Mouse (Mus musculus) forebrain, embryonic 10.5 days (tissue): ENCODE data around the gene Npm1. TPM values are rescaled to one million over a fixed set of nuclear protein-coding genes. Genes with fewer than 3 reads are reported as not detected.

ENCODE experiments used
- DNase-seq: peaks from one replicate; pipeline ENCODE4 v3.0.0-alpha.2; 2017; ENCODE audit warnings: low spot score; ENCODE audit errors: extremely low spot score
- H3K27ac ChIP-seq: fragments of 300-500 bp; sonication (generic); 2 replicates; pipeline ENCODE4 v1.5.1; 2016; ENCODE audit warnings: mild to moderate bottlenecking
- H3K27me3 ChIP-seq: fragments of 300-500 bp; sonication (generic); 2 replicates; pipeline ENCODE4 v1.6.1; 2016; ENCODE audit warnings: mild to moderate bottlenecking; ENCODE audit not compliant: poor library complexity, severe bottlenecking
- H3K36me3 ChIP-seq: fragments of 300-500 bp; sonication (generic); replicated peaks from 2 replicates; pipeline ENCODE4 v1.6.1; 2016; ENCODE audit warnings: mild to moderate bottlenecking, moderate library complexity
- H3K4me1 ChIP-seq: fragments of 300-500 bp; sonication (generic); 2 replicates; pipeline ENCODE4 v1.6.1; 2016
- H3K4me3 ChIP-seq: fragments of 300-500 bp; sonication (generic); 2 replicates; pipeline ENCODE4 v1.5.1; 2016; ENCODE audit warnings: mild to moderate bottlenecking, moderate library complexity
- H3K9me3 ChIP-seq: fragments of 300-500 bp; sonication (generic); 2 replicates; pipeline ENCODE4 v1.6.1; 2016; ENCODE audit warnings: mild to moderate bottlenecking, moderate library complexity
- WGBS: fragments of 180-500 bp; shearing (Covaris S2); methylation state at CpG from one replicate; pipeline ENCODE4 v1.1.7; 2016; 5-methylcytosine and 5-hydroxymethylcytosine counted together
- polyA plus RNA-seq: library from polyadenylated mRNA; unstranded; fragments of >200 nt; fragmentation: Nextera tagmentation; extraction: Ambion mirVana; gene quantifications from 2 replicates; pipeline ENCODE4 v1.2.1, GENCODE M21; 2016

Npm1 gene
- polyA plus RNA-seq = 1,478 and 1,686 TPM in 2 replicates

DNA sequence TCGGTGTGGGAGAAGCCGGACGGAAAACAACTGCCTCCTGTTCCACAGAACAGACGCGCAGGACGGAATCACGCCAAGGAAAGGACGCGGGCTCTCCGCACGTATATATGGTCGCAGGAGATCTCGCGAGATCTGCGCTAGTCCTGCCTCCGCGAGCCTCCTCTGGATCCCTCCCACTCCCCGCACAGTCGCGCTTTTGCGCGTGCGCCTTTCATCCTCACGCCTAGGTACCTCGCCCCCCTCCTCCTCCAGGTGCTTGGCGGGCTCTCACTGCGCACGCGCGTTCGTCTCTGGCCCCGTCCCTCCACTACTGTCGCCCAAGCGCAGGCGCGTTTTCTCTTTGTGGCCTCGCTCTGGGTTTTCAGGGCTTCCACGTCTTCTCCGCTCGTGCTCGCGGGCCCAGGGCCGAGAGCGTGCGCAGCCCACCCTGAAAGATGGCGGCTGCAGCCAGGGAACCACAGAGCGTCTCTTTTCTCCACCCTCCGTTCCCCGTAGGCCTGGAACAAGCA lies at the start of gene Npm1:
TSS of gene Npm1 (minus strand) at position 209 of the 509 bp plus-strand sequence.
- 3% methylated on average over 49 of the region's 49 CpGs for WGBS
- DNase-seq = peak; percentile 99
- Histone ChIP-seq H3K9me3 (no peaks in the 10 kb centered on the region), H3K27me3 (no peaks in the 10 kb centered on the region), H3K36me3 (peaks cover 39% of the 10 kb centered on the region), H3K27ac (peak within 1 kb of the TSS; percentile 98), H3K4me3 (peak within 1 kb of the TSS; percentile 97), H3K4me1 (peaks cover 38% of the 10 kb centered on the region)

DNA sequence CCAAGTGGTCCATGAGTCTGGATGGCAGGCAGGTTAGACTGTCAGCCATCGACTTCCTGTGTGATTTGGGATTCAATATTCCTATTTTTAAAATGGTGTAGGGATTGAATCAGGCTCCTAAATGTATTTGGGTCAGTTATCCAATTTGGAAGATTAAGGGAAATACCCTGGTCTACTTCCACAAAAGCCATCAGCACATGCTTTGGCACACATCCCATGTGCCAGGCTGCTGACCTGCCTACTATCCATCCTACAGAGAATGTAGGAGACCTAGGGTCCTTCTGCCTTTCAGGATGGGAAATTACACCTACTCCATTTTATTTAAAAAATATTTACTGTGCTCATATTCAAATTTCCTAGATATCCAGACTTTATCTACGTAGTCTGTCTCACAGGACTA lies 44.4 kb upstream of the Npm1 start:
- Histone ChIP-seq H3K4me1 (peaks cover 35% of the 10 kb centered on the region), H3K27me3 (peaks cover 67% of the 10 kb centered on the region), H3K4me3 (no peak overlapping the region), H3K36me3 (no peaks in the 10 kb centered on the region), H3K27ac (no peak overlapping the region), H3K9me3 (no peaks in the 10 kb centered on the region)
- WGBS = 84% methylated on average over 2 of the region's 2 CpGs
- DNase-seq = no peak

DNA sequence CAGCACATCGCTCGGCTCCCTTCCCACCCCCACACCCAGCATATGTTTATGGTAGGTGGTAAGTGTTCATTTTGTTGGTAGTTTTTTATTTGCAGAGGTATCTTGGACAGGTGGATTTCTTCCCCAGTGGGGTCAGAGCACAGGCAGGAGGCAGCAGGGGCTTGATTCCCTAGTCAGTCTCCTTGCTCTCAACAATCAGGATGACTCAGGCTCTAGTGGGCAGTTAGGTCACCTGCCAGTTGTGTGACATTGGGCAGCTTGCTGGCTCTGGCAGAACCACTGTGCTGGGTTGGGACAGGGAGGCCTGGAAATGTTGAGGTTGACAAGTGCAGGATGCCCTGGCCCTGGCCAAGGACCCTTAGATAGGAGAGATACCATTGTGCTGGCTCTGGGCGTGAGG lies 42.0 kb upstream of the Npm1 start:
- H3K4me1 ChIP-seq = peaks cover 59% of the 10 kb centered on the region
- no peak overlapping the region for H3K4me3 ChIP-seq
- no peaks in the 10 kb centered on the region for H3K9me3 ChIP-seq
- WGBS = 7% methylated on average over 3 of the region's 3 CpGs
- H3K36me3 ChIP-seq = no peaks in the 10 kb centered on the region
- DNase-seq = peak; percentile 41
- no peak overlapping the region for H3K27ac ChIP-seq
- peaks cover 90% of the 10 kb centered on the region for H3K27me3 ChIP-seq

DNA sequence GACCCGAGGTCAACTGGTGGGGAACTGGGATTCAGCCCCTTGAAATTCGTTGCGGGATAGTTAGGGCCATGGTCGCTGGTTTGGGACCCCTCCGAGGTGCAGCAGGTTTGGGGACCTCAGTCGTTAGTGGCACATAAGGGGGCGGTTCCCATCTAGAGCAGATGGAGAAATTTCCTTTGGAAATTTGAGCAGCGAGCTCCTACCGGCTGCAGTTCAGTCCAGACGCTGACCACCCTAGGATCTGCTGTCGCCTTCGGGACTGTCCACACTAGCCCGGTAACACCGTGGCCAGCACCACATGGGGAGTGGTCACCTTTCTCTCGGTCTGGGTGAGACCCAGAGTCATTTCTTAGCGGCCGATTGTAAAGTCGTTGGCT lies 41.3 kb upstream of the Npm1 start:
- Histone ChIP-seq H3K27ac (no peak overlapping the region), H3K9me3 (no peaks in the 10 kb centered on the region), H3K36me3 (no peaks in the 10 kb centered on the region), H3K4me1 (peaks cover 59% of the 10 kb centered on the region), H3K27me3 (peaks cover 96% of the 10 kb centered on the region), H3K4me3 (peak overlapping the region; percentile 50)
- 1% methylated on average over 18 of the region's 18 CpGs for WGBS
- DNase-seq = peak; percentile 37

DNA sequence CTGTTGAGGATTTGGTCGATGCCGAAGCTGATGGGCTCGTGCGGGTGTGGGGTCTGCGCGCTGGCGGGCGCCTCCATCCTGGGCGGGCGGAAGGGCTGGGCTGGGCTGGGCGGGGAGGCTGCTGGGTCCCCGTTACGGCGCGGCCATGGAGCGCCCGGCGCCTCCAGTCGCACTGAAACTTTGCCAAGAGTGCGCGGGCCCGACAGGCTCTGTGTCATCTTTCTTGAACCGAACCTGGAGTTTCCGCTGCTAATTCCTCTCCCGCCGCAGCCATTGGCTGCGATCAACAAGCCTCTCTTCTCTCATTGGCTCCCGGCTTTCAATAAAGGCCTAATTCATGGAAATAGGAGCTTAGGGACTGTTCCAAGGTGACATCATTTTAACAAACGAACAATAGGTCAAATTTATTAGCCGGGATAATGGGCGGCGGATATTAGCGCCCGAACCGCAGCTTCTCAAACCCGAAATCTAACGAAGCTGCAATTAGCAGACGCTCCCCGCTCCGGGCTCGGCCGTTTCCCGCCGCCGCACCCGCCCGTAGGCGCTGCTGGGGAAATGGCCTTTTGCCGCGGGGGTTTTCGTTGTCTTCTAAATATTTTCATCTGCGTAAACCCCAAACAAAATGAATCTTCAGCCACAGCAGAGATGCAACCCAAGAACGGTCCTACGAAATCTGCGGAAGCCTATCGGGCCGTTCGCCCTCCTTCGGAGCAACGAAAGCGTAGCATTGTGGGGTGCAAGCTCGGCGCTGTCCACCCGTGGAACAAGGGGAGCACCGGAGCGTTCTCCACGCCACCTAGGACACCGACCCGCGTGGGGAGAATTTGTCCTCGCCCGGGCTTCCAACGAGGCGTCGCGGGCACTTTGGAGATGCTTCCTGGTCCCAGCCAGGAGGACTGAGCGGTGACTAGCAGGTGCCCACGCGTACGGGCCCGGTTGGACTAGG lies 40.6 kb upstream of the Npm1 start, which contains the start of gene Tlx3:
TSS of gene Tlx3 (minus strand) at position 207 of the 946 bp plus-strand sequence.
- Histone ChIP-seq H3K27me3 (peaks cover 100% of the 10 kb centered on the region), H3K4me1 (peaks cover 63% of the 10 kb centered on the region), H3K27ac (0 out of 2 replicates have a peak within 1 kb of the TSS, but pooled peaks have one; percentile 8), H3K9me3 (no peaks in the 10 kb centered on the region), H3K4me3 (peak within 1 kb of the TSS; percentile 50), H3K36me3 (no peaks in the 10 kb centered on the region)
- under 1% methylated on average over 81 of the region's 81 CpGs for WGBS
- DNase-seq = peak; percentile 77

DNA sequence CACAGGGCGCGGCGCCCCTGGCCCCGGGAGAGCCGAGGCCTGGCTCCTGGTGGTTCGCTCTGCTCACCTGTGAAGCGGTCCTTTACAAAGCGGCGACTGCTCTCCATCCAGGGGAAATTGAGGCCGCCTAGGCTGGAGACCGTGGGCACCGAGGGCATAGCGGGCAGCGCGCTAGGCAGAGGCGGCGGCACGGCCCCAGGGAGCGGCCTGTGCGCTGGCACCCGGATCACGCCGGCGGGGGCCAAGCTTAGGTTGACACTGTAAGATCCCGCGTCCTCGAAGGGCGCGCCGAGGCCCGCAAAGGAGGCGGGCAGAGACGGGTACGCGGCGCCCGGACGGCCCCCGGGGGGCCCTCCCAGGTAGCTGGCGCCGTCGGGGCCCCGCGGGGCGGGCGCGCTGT lies 40.0 kb upstream of the Npm1 start:
- 1% methylated on average over 47 of the region's 47 CpGs for WGBS
- Histone ChIP-seq H3K27me3 (peaks cover 100% of the 10 kb centered on the region), H3K4me3 (peak overlapping the region; percentile 50), H3K27ac (0 out of 2 replicates have a peak overlapping the region, but pooled peaks have one; percentile 8), H3K36me3 (no peaks in the 10 kb centered on the region), H3K9me3 (no peaks in the 10 kb centered on the region; the same call in 1 of the 2 replicates), H3K4me1 (peaks cover 63% of the 10 kb centered on the region)
- peak; percentile 46 for DNase-seq

DNA sequence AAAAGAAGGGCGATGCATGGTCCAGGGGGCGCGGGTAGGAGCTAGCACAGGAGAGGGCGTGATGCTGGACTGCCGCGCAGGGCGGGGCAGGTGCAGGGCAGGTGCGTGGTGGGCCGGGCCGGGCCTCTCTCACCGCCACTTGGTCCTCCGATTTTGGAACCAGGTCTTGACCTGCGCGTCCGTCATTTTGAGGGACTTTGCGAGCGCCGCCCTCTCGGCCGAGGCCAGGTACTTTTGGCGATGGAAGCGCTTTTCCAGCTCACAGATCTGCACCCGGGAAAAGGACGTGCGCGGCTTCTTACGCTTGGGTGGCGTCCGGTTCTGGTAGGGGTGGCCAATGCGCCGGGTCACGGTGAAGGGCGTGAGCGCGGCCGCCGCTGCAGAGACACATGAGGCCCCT lies 39.3 kb upstream of the Npm1 start:
- H3K4me3 ChIP-seq = peak overlapping the region; percentile 50

DNA sequence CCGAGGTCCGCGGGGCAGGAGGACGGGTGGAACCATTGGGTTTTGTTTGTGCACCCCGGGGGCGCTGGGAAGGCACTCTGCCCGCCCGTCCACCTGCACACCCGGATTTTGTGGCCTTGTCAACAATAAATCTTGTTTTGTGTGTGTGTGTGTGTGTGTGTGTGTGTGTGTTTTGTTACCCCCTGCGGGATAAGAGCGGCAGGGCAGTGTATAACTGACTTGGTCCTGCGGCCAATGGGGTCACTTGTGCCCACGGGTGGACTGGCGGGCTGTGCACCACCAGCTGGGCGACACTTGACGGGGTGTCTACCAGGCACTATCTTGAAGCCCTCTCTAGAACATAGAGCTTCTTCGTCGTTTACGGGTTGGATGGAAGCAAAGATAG lies 38.6 kb upstream of the Npm1 start:
- Histone ChIP-seq H3K4me3 (peak overlapping the region; percentile 48), H3K27me3 (peaks cover 100% of the 10 kb centered on the region), H3K4me1 (peaks cover 65% of the 10 kb centered on the region), H3K36me3 (no peaks in the 10 kb centered on the region), H3K9me3 (peaks cover 8% of the 10 kb centered on the region), H3K27ac (no peak overlapping the region)
- DNase-seq = no peak
- WGBS = 2% methylated on average over 19 of the region's 19 CpGs

More for the DNA sequence above, 39.3 kb upstream of the Npm1 start:
- Histone ChIP-seq H3K27ac (no peak overlapping the region), H3K4me1 (peaks cover 63% of the 10 kb centered on the region), H3K9me3 (peaks cover 6% of the 10 kb centered on the region), H3K36me3 (no peaks in the 10 kb centered on the region), H3K27me3 (peaks cover 100% of the 10 kb centered on the region)
- WGBS = under 1% methylated on average over 37 of the region's 37 CpGs
- peak; percentile 49 for DNase-seq

DNA sequence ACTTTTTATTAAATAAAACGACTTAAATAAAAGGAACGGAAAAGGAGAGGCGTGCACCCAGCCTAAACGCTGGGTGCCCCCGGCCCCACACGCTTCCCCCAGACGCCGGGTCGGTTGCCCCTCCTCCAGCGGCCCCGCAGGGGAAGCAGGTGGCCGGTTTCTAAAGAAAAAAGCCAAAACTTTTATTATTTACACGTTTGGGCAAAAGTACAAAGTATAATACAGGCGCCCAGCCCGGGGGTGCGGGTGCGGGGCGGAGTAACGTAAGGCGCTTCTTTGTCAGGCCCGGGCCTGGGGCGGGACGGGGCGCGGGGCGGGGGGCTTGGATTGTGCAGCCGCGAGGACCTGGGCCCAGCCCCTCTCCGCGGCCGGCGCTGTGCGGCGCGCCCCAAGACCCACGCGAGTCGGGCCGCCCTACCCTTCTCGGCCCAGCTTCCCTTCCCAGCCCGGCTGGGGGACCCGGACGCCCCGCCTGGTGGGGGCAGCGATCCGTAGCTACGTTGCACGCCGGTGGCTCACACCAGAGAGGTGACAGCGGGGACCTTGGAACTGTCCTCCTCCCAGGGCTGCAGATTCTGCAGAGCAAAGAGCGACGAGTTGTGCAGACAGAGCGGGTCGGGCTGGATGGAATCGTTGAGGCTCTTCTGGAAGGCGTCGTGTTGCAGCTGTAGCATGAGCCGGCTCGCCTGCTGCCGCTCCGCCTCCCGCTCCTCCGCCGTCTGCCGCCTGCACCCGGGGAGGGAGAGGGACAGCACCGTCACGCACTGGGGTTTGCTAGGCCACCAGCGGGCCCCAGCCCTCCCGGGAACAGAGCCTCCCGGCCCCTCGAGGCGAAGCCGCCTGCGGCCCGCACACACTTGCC lies 38.0 kb upstream of the Npm1 start:
- Histone ChIP-seq H3K4me3 (peak overlapping the region; percentile 48), H3K27ac (0 out of 2 replicates have a peak overlapping the region, but pooled peaks have one; percentile 11), H3K9me3 (peaks cover 8% of the 10 kb centered on the region), H3K27me3 (peaks cover 100% of the 10 kb centered on the region), H3K4me1 (peaks cover 68% of the 10 kb centered on the region), H3K36me3 (no peaks in the 10 kb centered on the region)
- under 1% methylated on average over 75 of the region's 76 CpGs for WGBS
- peak; percentile 67 for DNase-seq

DNA sequence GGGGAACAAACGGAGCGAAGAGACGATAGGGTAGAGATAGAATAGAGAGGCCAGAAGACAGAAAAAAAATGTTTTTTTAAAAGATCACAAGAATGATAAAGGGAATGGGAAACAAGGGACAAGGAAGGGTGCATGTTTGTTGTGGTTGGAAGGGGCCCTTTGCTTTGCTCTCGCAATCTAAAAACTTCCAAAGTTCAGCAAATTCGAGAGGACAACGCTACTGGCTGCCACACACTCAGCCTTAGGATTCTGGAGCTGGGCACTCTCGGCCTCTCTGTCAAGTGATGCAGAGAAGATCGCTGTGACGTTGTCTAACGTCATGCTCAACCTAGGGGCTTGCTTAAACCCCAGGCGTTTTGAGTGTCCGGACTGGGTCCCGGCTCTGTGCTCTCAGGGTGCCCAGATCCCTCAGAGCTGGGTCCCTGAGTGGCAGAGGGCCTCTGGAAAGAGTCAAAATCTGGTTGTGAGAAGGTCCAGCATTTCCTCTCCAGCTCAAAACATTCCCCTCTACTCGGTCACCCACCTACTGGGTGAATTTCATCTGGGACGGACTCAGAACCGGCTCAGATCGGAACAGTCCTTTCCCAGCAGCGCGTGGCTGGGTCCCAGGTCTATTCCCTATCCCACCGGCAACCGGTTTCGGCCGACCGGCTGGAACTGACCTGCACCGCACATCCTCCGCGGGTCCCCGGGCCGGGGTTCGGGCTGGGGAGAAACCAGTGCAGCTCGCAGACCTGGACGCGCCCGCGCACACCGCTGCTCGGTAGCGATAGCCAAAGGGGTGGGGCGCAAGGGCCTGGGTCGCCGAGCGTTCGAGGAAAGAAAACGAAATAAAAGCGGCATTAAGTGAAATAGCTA lies 37.1 kb upstream of the Npm1 start:
- H3K27me3 ChIP-seq = peaks cover 100% of the 10 kb centered on the region
- peaks cover 65% of the 10 kb centered on the region for H3K4me1 ChIP-seq
- H3K4me3 ChIP-seq = peak overlapping the region; percentile 48
- peaks cover 8% of the 10 kb centered on the region for H3K9me3 ChIP-seq
- WGBS = under 1% methylated on average over 45 of the region's 45 CpGs
- H3K27ac ChIP-seq = no peak overlapping the region
- peak; percentile 55 for DNase-seq
- no peaks in the 10 kb centered on the region for H3K36me3 ChIP-seq

DNA sequence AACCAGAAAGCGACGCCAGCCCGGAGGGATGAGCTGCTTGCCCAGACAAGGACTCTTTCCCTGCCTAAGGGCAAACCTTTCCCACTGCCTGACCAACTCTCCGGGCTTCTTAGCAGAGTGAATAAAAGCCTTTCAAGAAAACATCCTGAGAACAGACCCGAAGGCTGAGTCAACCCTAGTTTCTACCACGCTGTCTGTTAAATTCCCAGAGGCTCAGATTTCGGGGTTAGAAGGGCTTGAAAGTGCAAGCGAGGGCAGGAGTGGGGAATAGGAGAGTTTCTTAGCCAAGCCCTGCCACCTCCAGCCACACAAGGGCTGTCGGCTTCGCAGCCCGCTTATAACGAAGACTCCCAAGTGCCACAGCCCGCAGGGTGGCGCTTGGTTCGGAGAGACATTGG lies 36.1 kb upstream of the Npm1 start:
- no peak overlapping the region for H3K27ac ChIP-seq
- DNase-seq = peak; percentile 44
- H3K36me3 ChIP-seq = no peaks in the 10 kb centered on the region
- WGBS = under 1% methylated on average over 15 of the region's 15 CpGs
- H3K27me3 ChIP-seq = peaks cover 100% of the 10 kb centered on the region
- peaks cover 8% of the 10 kb centered on the region for H3K9me3 ChIP-seq
- no peak overlapping the region for H3K4me3 ChIP-seq
- H3K4me1 ChIP-seq = peaks cover 60% of the 10 kb centered on the region
